Mouse (Mus musculus) gastrocnemius, postnatal 14 days (tissue): Measurements from ENCODE around the gene Nsf. TPM values are rescaled to one million over a fixed set of nuclear protein-coding genes. Genes with fewer than 3 reads are reported as not detected.
A peak's percentile ranks its signal among the peaks of the same experiment; 100 is the strongest.

Source experiments
- DNase-seq: peaks from one replicate; pipeline ENCODE4 v3.0.0; 2021; ENCODE audit warnings: mixed read lengths
- intact Hi-C: fragments of 180-260 bp; cut with DNase I; formaldehyde crosslinking; loops from one replicate; pipeline ENCODE4 v1.15.1; 2025; ENCODE audit warnings: low total_unique reads
- total RNA-seq, 2 experiments: library from RNA; stranded (reverse); gene quantifications; 2 replicates each; pipeline ENCODE4 v1.2.3; 2021

The Nsf gene
- total RNA-seq, 2 experiments from 2014 or later = 14.7 to 15.6 TPM

DNA sequence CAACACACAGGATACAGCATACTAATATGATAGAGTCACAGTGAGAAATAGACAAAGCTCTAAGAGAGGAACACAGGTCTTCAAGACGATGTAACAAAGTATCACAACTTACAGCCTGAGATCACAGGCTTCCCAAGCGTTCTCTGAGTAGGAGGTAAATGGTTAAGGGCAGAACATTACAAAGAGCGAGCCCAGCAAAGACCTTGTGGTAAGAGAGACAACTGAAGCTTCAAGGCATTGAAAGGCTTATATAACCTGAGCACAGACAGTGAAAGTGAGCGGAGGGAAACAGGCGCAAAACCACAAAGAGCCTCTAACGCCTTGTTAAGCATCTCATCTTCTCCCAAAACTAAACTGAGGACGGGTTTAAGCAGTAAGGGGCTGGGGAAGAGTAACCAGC lies 2.8 kb downstream of the Nsf start:
- no peak for DNase-seq
- intact Hi-C loops = no loop called here

DNA sequence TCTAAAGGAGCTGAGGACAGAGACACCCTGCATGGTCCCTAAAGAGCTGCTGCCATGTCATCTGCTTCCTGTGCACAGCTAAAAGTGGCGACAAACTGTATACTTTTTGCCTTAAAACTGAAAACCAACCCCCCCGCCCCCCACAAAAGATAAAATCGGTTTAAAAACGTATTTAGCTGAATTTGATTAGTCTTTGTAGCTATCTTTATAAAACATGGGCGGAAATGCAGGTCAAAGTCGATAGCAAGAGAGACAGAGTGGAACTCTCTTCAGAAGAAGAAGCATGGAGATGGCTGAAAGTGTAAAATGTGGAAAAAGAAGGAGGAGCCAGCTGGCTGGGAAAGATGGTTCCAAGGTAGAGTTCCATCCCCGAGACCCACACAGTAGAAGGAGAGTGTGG lies 4.9 kb downstream of the Nsf start:
- no peak for DNase-seq
- intact Hi-C loops = no loop called here

- intact Hi-C loops = no loop called here
- no peak for DNase-seq
Measured at GRCm38 (mm10) chr11:103942740-103943139, 11.1 kb downstream of the Nsf start.

- intact Hi-C loops = no loop called here
- no peak for DNase-seq
Measured at GRCm38 (mm10) chr11:103941351-103941750, 12.5 kb downstream of the Nsf start.

GRCm38 (mm10) chr11:103940887-103941286 lies 13.0 kb downstream of the Nsf start:
- intact Hi-C loops = no loop called here
- DNase-seq = no peak

DNA sequence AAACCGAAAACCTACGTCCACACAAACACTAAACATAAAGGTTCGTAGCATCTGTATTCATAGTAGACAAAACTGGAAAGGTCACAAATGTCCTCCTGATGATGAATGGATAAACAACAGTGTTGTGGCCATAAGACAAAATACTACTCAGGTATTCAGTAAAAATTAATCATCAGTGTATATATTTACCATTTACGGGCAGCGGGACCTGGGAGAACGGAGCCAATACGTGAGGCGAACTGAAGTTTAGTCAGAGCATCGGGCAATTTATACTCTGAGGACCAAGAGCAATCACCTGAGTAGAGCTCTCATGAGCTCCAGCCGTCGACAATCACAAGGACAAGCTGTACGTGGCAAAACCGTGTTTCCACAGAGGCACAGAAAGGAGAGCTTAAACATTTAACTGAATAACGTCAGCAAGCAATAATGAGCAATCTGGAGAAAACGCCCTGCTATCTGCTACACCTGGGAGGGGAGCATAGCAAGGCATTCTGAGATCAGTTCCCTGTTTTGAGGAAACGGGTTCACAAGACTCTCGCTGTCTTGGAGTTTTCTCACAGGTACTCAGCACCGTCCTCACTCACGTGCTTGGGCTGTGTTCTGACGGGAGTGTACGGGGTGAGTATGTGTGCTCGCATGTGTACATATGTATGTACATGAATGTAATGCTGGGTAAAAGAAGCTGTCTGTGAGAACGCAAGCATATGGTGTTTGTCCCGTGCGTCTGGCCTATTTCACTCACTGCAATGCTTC lies 15.7 kb downstream of the Nsf start:
- intact Hi-C loops = no loop called here
- DNase-seq = no peak

DNA sequence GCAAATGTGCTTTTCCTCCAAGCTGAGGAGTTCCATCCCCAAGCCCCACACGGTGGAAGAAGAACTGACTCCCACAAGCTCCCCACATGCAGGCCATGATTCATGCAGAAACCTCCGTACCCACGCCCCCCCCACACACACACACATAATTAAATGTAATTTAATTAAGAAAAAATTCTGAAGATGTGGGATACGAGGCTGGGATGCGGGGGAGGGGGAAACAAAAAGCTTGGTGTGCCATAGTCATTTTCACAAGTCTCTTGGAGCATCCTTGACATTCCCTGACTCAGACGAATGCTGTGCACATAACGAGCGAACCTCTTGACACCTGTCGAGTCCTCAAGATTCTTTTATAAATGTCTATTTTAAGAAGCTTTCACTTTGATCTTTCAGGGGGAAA lies 16.4 kb downstream of the Nsf start:
- no peak for DNase-seq
- intact Hi-C loops = no loop called here

DNA sequence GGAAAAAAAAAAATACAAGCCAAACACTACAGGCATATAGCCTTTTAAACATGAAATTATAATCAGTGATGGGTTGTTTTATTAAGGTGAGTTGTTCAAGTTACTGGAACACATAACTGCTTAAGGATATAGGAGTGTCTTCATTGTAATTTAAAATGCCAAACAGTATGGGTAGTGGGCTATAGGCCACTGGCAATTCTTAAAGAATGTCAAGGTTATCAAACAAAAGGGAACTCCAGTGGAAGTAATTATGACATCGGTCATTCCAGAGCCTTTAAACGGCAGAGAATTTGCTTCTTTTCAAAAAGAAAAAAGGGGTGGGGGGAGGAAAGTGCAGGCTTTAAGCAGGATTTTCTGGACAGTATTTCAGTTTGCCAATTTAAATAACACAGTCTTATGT lies 18.1 kb downstream of the Nsf start:
- intact Hi-C loops = no loop called here
- DNase-seq = no peak

DNA sequence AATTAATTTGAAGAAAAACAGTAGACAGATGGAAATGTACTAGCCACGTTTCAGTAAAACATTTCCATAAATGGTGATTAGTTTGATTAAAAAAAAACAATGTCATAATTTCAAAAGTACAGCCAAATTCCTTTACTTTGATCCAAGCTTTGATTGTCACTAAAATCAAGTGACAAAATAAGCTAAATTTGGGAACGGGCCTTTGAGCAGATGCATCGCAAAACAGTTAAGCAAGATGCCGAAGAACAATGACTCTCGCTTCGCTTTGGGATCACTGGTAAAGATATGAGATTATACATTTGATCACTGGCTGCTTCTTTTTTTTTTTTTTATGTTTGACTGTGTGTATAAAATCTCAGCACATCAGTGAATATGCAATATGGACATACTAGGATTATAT lies 20.0 kb downstream of the Nsf start:
- DNase-seq = no peak
- intact Hi-C loops = no loop called here

GRCm38 (mm10) chr11:103923957-103924356 lies 29.9 kb downstream of the Nsf start:
- no peak for DNase-seq
- intact Hi-C loops = no loop called here

- DNase-seq = no peak
- intact Hi-C loops = no loop called here
Measured at GRCm38 (mm10) chr11:103923272-103923671, 30.6 kb downstream of the Nsf start.

GRCm38 (mm10) chr11:103922812-103923211 lies 31.0 kb downstream of the Nsf start:
- no peak for DNase-seq
- intact Hi-C loops = no loop called here

DNA sequence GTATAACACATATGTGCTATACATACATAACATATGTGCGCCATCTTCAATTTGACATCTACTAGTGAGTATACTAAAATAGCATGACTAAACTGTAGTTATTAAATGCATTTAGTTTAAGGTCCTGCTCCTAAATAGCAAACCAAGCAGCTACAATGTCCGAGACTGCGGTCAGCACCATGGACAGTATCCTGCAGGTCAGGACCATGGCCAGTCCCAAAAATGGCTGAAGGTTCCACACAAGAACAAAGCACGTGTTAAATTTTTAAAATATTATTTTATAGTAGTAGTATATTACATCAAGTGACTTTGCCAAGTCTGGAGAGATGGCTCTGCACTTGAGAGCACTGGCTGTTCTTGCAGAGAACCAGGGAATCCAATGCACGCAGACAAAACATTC lies 33.2 kb downstream of the Nsf start:
- peak; percentile 19 for DNase-seq
- intact Hi-C loops = no loop called here

DNA sequence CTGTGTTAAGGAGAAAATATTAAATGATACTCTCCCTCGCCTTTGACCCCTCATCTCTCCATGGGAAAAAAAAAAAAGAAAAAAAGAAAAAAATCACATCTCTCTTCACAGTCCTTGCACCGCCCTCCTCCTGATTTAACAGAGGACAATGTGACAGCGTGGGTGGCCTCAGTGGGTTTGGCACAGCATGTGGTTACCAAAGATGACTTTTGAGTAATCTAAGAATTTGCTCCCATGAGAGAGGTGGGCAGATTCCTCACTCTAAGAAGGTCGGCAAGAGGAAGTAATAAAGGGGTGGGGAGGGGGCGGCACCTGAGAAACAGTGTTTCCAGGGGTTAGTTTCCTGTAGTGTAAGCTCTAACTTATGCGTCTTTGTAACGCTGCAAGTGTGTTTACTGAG lies 37.0 kb downstream of the Nsf start:
- DNase-seq = no peak
- intact Hi-C loops = loop anchor here (10.0 kb wide), 1 partner anchor 272 kb away; the partner anchor contains the start of gene Rprml

GRCm38 (mm10) chr11:103915686-103916085 lies 38.2 kb downstream of the Nsf start:
- intact Hi-C loops = loop anchor here (10.0 kb wide), 1 partner anchor 271 kb away; the partner anchor contains the start of gene Rprml
- DNase-seq = no peak

GRCm38 (mm10) chr11:103910993-103911585 lies 42.8 kb downstream of the Nsf start:
- intact Hi-C loops = loop anchor here (2.0 to 10.0 kb wide), 2 partner anchors 148 to 266 kb away; partner anchors contain the start of gene Rprml
- no peak for DNase-seq

GRCm38 (mm10) chr11:103910531-103910930 lies 43.3 kb downstream of the Nsf start:
- no peak for DNase-seq
- intact Hi-C loops = loop anchor here (2.0 to 10.0 kb wide), 2 partner anchors 148 to 266 kb away; partner anchors contain the start of gene Rprml

- intact Hi-C loops = loop anchor here (2.0 to 10.0 kb wide), 2 partner anchors 147 to 265 kb away; partner anchors contain the start of gene Rprml
- no peak for DNase-seq
Measured at GRCm38 (mm10) chr11:103909809-103910208, 44.0 kb downstream of the Nsf start.

DNA sequence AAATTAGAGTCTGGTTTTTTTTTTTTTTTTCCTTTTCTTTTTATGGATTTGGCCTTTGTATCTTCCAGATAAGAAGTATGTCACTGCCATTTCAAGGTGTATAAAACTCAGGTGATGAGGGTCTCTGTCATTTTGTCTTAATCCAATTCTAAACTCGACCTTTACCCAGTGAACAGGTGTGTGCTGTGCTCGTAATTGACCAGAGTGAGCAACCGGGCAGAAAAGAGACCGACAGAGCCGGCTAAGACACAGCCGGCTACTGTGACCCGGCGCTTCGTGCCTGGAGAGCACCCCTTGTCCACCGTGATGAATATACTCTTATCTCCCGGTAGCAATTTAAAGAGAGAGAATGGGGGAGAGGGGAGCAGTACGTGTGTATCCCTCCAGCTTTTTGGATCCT lies 44.5 kb downstream of the Nsf start:
- DNase-seq = no peak
- intact Hi-C loops = no loop called here

- no peak for DNase-seq
- intact Hi-C loops = no loop called here
Measured at GRCm38 (mm10) chr11:103906051-103906719, 47.7 kb downstream of the Nsf start.

DNA sequence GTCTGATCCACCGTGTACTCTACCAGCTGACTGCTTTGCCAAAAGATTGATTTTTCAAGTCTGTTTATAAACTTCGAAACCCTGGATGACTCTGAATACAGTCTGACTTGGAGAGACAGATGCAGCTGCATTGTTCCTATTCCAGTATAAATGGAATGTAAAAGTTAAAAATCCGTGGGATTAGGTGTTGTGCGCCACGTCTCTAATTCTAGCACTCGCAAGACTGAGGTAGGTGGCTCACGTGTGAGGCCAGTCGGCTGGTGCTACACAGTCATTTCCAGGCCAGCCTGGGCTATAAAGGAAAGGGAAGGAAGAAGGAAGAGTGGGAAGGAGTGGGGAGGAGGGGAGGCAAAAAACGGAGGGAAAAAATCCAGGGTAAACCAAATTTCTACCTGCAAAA lies 48.4 kb downstream of the Nsf start:
- DNase-seq = no peak
- intact Hi-C loops = no loop called here
